Mouse (Mus musculus) liver, embryonic 14.5 days (tissue): Measurements from ENCODE around the gene Ccdc162.

Experiments
- CTCF ChIP-seq: IDR thresholded peaks from 2 replicates; pipeline ENCODE4 v1.5.1; 2016; ENCODE audit warnings: antibody characterized with exemption, low read depth, control low read depth
- EP300 ChIP-seq: IDR thresholded peaks from 2 replicates; pipeline ENCODE4 v1.6.1; 2016; ENCODE audit warnings: antibody characterized with exemption, low read depth

DNA sequence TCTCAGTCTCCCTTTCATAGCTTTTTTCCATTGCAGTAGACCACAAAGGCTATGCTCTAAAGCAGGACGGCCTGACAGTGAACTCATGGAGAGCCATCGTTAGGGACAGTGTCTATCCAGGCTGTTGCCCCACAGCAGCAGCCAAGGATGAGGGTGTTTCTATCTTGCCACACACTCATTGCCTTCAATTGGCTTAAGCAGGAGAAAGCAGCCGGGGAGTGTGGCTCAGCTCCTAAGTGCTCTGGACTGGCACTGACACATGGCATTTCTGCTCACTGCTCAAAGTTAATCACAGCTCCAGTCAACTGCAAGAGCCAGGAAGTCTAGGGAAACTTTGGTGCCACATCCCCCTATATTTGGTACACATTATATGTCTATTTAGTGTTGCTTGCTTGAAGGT is 64.9 kb downstream of the Ccdc162 start:
- no peak for TF ChIP-seq CTCF
- TF ChIP-seq EP300, result no peak
